Mouse (Mus musculus): ENCODE results near the gene Efcab6. TPM values are rescaled to one million over a fixed set of nuclear protein-coding genes. Genes with fewer than 3 reads are reported as not detected.
"Not testable (repeated sequence)": the region's sequence is repeated elsewhere in the genome, so short reads cannot be mapped to it uniquely, and the experiment has no call there.

Gene Efcab6
- not detected in 2 replicates for polyA plus RNA-seq (2012; rRNA removed)

DNA sequence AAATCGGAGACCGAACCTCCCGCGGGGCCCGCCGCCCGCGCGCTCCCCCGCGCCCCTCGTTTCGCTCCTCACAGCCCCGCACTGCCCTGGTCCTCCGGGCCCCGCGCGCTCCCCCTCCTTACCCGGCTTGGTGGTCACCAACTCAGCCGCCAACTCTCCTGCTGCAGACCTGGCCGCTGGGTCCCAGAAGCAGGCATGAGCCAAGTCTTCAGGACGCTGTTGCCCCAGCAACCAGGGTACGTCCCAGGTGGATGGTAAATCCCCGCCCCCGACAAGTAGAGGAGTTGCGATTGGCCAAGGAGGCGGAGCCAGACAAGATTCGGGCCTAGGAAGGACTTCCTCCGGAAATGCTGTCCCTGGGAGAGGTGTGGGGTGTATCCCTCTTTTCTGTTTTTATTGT, at the start of gene Efcab6:
Efcab6 (minus strand) TSS at position 240 of the 400 bp plus-strand sequence.
- no peak within 1 kb of the TSS for H3K27ac ChIP-seq (ENCODE audit: insufficient read depth, low read depth, low read length)
- no peak within 1 kb of the TSS for H3K4me3 ChIP-seq (ENCODE audit: low read depth, low read length)
- no peak for TF ChIP-seq CTCF (IDR thresholded peaks at IDR 0.05; ENCODE audit: extremely low read depth, insufficient read length, insufficient replicate concordance, low read depth, low read length)
- TF ChIP-seq POLR2A (IDR thresholded peaks at IDR 0.05; ENCODE audit: low read depth, low read length) = no peak
- no peaks in the 10 kb centered on the region for H3K4me1 ChIP-seq (ENCODE audit: control insufficient read depth, insufficient read depth, insufficient read length, low read length)
- no peaks in the 10 kb centered on the region for H3K36me3 ChIP-seq (ENCODE audit: control insufficient read depth, insufficient read depth, low read length)
- WGBS = 7% methylated on average over 29 of the region's 29 CpGs
- H3K27me3 ChIP-seq (ENCODE audit: control insufficient read depth, insufficient read depth, low read length) = peaks cover 7% of the 10 kb centered on the region

GRCm38 (mm10) chr15:84113873-84114272, 48.7 kb upstream of the Efcab6 start:
- no peak overlapping the region for H3K4me3 ChIP-seq (ENCODE audit: low read depth, low read length)
- no peaks in the 10 kb centered on the region for H3K4me1 ChIP-seq (ENCODE audit: control insufficient read depth, insufficient read depth, insufficient read length, low read length)
- WGBS = 56% methylated on average over 6 of the region's 6 CpGs
- no peak overlapping the region for H3K27ac ChIP-seq (ENCODE audit: insufficient read depth, low read depth, low read length)
- no peaks in the 10 kb centered on the region for H3K27me3 ChIP-seq (ENCODE audit: control insufficient read depth, insufficient read depth, low read length)
- no peaks in the 10 kb centered on the region for H3K36me3 ChIP-seq (ENCODE audit: control insufficient read depth, insufficient read depth, low read length)
- TF ChIP-seq POLR2A (IDR thresholded peaks at IDR 0.05; ENCODE audit: low read depth, low read length) = no peak

DNA sequence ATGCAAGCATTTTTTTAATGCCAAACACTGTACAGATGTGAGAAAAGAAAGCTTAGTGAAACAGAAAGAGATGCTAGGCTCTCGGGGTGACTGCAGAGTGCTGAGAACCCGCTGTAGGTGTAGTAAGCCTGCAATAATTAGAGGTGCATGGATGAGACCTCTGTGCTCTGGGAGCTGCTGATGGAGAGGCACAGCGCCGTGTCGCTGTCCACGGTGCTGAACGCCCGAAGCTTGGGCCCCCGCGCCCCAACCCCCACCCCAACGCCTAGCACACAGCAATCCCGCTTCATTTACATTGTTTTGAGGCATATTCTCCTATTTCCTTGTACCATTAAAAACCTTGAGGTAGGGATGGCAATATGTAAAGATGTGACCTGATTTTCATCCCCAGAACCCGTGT, 43.7 kb upstream of the Efcab6 start:
- H3K4me3 ChIP-seq (ENCODE audit: low read depth, low read length) = no peak overlapping the region
- peaks cover 19% of the 10 kb centered on the region for H3K27me3 ChIP-seq (ENCODE audit: control insufficient read depth, insufficient read depth, low read length)
- H3K27ac ChIP-seq (ENCODE audit: insufficient read depth, low read depth, low read length) = no peak overlapping the region
- TF ChIP-seq POLR2A (IDR thresholded peaks at IDR 0.05; ENCODE audit: low read depth, low read length) (no peak), CTCF (IDR thresholded peaks at IDR 0.05; ENCODE audit: extremely low read depth, insufficient read length, insufficient replicate concordance, low read depth, low read length) (no peak)
- WGBS = 9% methylated on average over 13 of the region's 13 CpGs
- H3K36me3 ChIP-seq (ENCODE audit: control insufficient read depth, insufficient read depth, low read length) = no peaks in the 10 kb centered on the region
- H3K4me1 ChIP-seq (ENCODE audit: control insufficient read depth, insufficient read depth, insufficient read length, low read length) = peaks cover 7% of the 10 kb centered on the region

GRCm38 (mm10) chr15:84105924-84106500, 40.8 kb upstream of the Efcab6 start:
- WGBS = 13% methylated on average over 12 of the region's 12 CpGs
- Histone ChIP-seq H3K36me3 (ENCODE audit: control insufficient read depth, insufficient read depth, low read length) (no peaks in the 10 kb centered on the region), H3K27me3 (ENCODE audit: control insufficient read depth, insufficient read depth, low read length) (peaks cover 19% of the 10 kb centered on the region), H3K4me1 (ENCODE audit: control insufficient read depth, insufficient read depth, insufficient read length, low read length) (peaks cover 7% of the 10 kb centered on the region), H3K4me3 (ENCODE audit: low read depth, low read length) (peak overlapping the region; percentile 55; the same call in 1 of the 2 replicates), H3K27ac (ENCODE audit: insufficient read depth, low read depth, low read length) (no peak overlapping the region)
- no peak for TF ChIP-seq CTCF (IDR thresholded peaks at IDR 0.05; ENCODE audit: extremely low read depth, insufficient read length, insufficient replicate concordance, low read depth, low read length)
- TF ChIP-seq POLR2A (IDR thresholded peaks at IDR 0.05; ENCODE audit: low read depth, low read length) = no peak

DNA sequence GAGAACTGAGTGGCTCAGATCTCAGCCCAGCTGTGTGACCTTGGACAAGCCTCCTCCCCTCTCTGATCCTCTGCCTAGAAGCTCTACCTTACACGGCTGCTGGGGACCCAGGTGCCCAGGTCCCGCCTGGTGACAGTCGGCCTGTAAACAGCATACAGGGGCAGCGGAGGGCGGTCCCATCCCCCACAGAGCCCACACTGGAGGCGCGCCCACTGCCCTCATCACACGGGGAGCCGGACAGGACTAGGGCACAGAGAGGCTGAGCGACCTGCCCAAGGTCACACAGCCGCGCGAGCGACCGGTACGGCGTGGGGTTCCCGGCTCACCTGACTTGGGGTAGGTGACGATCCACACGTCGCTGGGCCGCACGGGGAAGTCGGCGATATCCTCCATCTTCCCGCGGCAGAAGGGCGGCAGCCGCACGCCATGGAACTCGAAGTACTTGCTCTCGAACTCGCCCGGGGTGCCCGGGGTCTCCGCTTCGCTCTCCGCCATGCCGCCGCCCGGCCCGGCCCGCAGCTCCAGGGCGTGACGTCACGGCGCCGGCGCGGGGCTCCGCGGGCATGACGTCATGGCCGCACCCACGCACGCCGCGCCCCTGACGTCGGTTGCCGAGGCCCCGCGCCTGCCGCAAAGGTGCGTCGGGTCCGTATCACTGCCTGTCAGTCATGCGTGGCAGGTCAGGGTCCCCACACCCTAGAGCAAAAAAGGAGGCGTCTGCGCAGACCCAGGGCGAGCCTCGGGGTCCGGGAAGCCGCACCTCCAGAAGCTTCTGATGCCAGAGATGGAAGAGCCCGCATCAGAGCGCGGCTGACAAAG, 40.1 kb upstream of the Efcab6 start, which contains the start of gene Sult4a1:
Sult4a1 (minus strand) TSS at position 650 of the 819 bp plus-strand sequence.
- H3K27ac ChIP-seq (ENCODE audit: insufficient read depth, low read depth, low read length) = no peak within 1 kb of the TSS

DNA sequence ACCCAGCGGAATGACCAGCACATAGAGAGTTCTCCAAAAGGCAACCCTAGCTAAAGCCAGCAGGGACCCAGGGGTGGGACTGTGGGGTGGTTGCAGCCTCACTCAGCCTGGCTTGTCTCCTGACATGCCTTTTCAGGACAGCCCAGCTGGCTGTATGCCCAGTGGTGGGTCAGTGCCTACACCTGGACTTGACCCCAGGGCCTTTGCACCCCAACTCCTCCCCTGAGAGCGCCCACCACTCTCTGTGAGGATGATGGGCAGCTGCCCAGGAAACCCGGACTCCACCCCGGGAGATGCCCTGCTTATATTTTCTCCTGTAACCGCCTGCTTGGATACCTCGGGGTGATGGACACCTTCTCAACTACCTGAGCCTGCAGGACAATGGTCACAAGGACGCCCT, 39.4 kb upstream of the Efcab6 start:
- H3K27ac ChIP-seq (ENCODE audit: insufficient read depth, low read depth, low read length) = no peak overlapping the region
- WGBS = 69% methylated on average over 7 of the region's 7 CpGs
- H3K36me3 ChIP-seq (ENCODE audit: control insufficient read depth, insufficient read depth, low read length) = no peaks in the 10 kb centered on the region
- TF ChIP-seq CTCF (IDR thresholded peaks at IDR 0.05; ENCODE audit: extremely low read depth, insufficient read length, insufficient replicate concordance, low read depth, low read length) (no peak), POLR2A (IDR thresholded peaks at IDR 0.05; ENCODE audit: low read depth, low read length) (no peak)
- H3K4me1 ChIP-seq (ENCODE audit: control insufficient read depth, insufficient read depth, insufficient read length, low read length) = peaks cover 7% of the 10 kb centered on the region
- H3K4me3 ChIP-seq (ENCODE audit: low read depth, low read length) = no peak overlapping the region
- H3K27me3 ChIP-seq (ENCODE audit: control insufficient read depth, insufficient read depth, low read length) = peaks cover 19% of the 10 kb centered on the region

More for the DNA sequence above, 40.1 kb upstream of the Efcab6 start, which contains the start of gene Sult4a1:
- 3% methylated on average over 77 of the region's 77 CpGs for WGBS
- peak within 1 kb of the TSS; percentile 55 for H3K4me3 ChIP-seq (ENCODE audit: low read depth, low read length)
- no peaks in the 10 kb centered on the region for H3K36me3 ChIP-seq (ENCODE audit: control insufficient read depth, insufficient read depth, low read length)
- peaks cover 19% of the 10 kb centered on the region for H3K27me3 ChIP-seq (ENCODE audit: control insufficient read depth, insufficient read depth, low read length)
- TF ChIP-seq CTCF (IDR thresholded peaks at IDR 0.05; ENCODE audit: extremely low read depth, insufficient read length, insufficient replicate concordance, low read depth, low read length) (no peak), POLR2A (IDR thresholded peaks at IDR 0.05; ENCODE audit: low read depth, low read length) (no peak)
- H3K4me1 ChIP-seq (ENCODE audit: control insufficient read depth, insufficient read depth, insufficient read length, low read length) = peaks cover 7% of the 10 kb centered on the region

DNA sequence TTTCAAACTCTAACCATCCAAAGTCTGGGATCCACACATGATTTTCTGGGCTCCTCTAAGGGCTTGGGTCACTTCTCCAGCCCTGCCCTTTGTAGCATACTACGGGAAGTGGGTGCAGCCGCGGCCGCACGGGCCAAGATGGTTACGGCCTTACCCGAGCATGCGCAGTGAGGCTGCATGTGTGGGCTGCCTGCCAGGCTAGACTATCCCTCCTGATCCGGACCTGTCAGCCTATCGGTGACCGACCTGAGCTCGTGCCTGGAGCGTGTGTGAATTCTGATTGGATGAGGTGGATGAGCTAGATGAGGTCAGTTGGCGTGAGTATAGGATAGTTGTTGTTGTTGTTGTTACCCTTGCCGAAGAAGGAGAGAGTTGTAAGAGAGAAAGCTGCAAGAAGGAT, 32.4 kb upstream of the Efcab6 start:
- not testable (repeated sequence) for H3K36me3 ChIP-seq (ENCODE audit: control insufficient read depth, insufficient read depth, low read length); H3K4me1 ChIP-seq (ENCODE audit: control insufficient read depth, insufficient read depth, insufficient read length, low read length); H3K4me3 ChIP-seq (ENCODE audit: low read depth, low read length); H3K27me3 ChIP-seq (ENCODE audit: control insufficient read depth, insufficient read depth, low read length); H3K27ac ChIP-seq (ENCODE audit: insufficient read depth, low read depth, low read length)
- 76% methylated on average over 15 of the region's 15 CpGs for WGBS
